Mouse (Mus musculus) heart, postnatal 0 days (tissue): Measurements from ENCODE around the gene Doc2a. TPM values are rescaled to one million over a fixed set of nuclear protein-coding genes. Genes with fewer than 3 reads are reported as not detected.
A peak's percentile ranks its signal among the peaks of the same experiment; 100 is the strongest.
"Not testable (repeated sequence)": the region's sequence is repeated elsewhere in the genome, so short reads cannot be mapped to it uniquely, and the experiment has no call there.

Source experiments
- ATAC-seq: fragments of 200-750 bp; cut with Nextera tagmentation; 2 replicates; pipeline ENCODE4 v1.8.0; 2017; ENCODE audit warnings: low read depth, moderate number of reproducible peaks, moderate library complexity; ENCODE audit not compliant: insufficient read depth
- DNase-seq: peaks from one replicate; pipeline ENCODE4 v3.0.0-alpha.2; 2016; ENCODE audit warnings: low spot score
- H3K27ac ChIP-seq: fragments of 300-500 bp; sonication (generic); 2 replicates; pipeline ENCODE4 v1.5.1; 2014; ENCODE audit warnings: low read depth, mild to moderate bottlenecking
- H3K27me3 ChIP-seq: fragments of 300-500 bp; sonication (generic); 2 replicates; pipeline ENCODE4 v1.6.1; 2014; ENCODE audit warnings: low read length, mixed read lengths; ENCODE audit not compliant: control insufficient read depth, insufficient read depth
- H3K36me3 ChIP-seq: fragments of 300-500 bp; sonication (generic); replicated peaks from 2 replicates; pipeline ENCODE4 v1.6.1; 2014; ENCODE audit warnings: low read length, mixed read lengths; ENCODE audit not compliant: control insufficient read depth, insufficient read depth
- H3K4me1 ChIP-seq: fragments of 300-500 bp; sonication (generic); 2 replicates; pipeline ENCODE4 v1.6.1; 2014; ENCODE audit warnings: antibody characterized with exemption; ENCODE audit not compliant: control insufficient read depth, insufficient read depth
- H3K4me2 ChIP-seq: fragments of 300-500 bp; sonication (generic); 2 replicates; pipeline ENCODE4 v1.6.1; 2014; ENCODE audit warnings: low read depth, mild to moderate bottlenecking, low read length, moderate library complexity
- H3K4me3 ChIP-seq: fragments of 300-500 bp; sonication (generic); 2 replicates; pipeline ENCODE4 v1.5.1; 2014; ENCODE audit warnings: low read depth, low read length
- H3K9ac ChIP-seq: fragments of 300-500 bp; sonication (generic); replicated peaks from 2 replicates; pipeline ENCODE4 v1.6.1; 2014; ENCODE audit warnings: low read depth, low read length, mixed read lengths
- H3K9me3 ChIP-seq: fragments of 300-500 bp; sonication (generic); replicated peaks from 2 replicates; pipeline ENCODE4 v1.6.1; 2016; ENCODE audit warnings: low read length; ENCODE audit not compliant: control insufficient read depth
- CTCF ChIP-seq: IDR thresholded peaks from 2 replicates; pipeline ENCODE4 v1.5.1; 2016; ENCODE audit warnings: antibody characterized with exemption, control low read depth, low read depth
- EP300 ChIP-seq: IDR thresholded peaks from 2 replicates; pipeline ENCODE4 v1.6.1; 2016; ENCODE audit warnings: antibody characterized with exemption, low read depth
- WGBS: fragments of 180-500 bp; shearing (Covaris S2); extraction: QIAGEN DNeasy Blood & Tissue Kit; methylation state at CpG from one replicate; pipeline ENCODE4 v1.1.7; 2014; 5-methylcytosine and 5-hydroxymethylcytosine counted together
- polyA plus RNA-seq: library from polyadenylated mRNA; unstranded; fragments of >200 nt; fragmentation: Nextera tagmentation; extraction: Ambion mirVana; gene quantifications from 2 replicates; pipeline ENCODE4 v1.2.1, GENCODE M21; 2015
- total RNA-seq: library from RNA; depleted of rRNA; stranded (reverse); fragments of >200 nt; gene quantifications from 2 replicates; pipeline ENCODE4 v1.2.3, GENCODE M21; 2014; ENCODE audit warnings: low replicate concordance

Gene Doc2a
- total and polyA plus RNA-seq, 2 experiments from 2014 or later, result 0.73 TPM; not detected in 1

DNA sequence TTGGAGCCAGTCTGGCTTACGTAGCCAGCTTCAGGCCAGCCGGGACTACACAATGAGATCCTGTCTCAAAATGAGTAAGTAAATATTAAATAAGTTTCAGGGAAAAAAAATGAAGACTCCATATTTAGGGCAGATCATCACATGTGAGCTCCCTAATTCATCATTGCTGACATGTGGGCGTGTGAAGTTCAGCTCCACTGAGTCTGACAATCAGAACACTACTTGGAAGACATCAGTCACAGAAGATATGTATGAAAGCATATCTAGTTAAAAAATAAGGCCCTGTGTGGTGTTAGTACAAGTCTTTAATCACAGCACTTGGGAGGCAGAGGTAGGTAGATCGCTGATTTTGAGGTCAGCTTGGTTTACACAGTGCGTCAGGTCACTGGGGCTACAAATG is 40.1 kb downstream of the Doc2a start:
- TF ChIP-seq EP300, result no peak
- no peak for TF ChIP-seq CTCF
- H3K9ac ChIP-seq, result no peak overlapping the region
- H3K4me1 ChIP-seq, result peaks cover 13% of the 10 kb centered on the region; the same call in 1 of the 2 replicates
- no peaks in the 10 kb centered on the region for H3K27me3 ChIP-seq
- ATAC-seq (no peak), DNase-seq (no peak)
- WGBS, result 87% methylated on average over 5 of the region's 5 CpGs
- H3K36me3 ChIP-seq, result peaks cover 12% of the 10 kb centered on the region; the same call in 1 of the 2 replicates
- no peaks in the 10 kb centered on the region for H3K9me3 ChIP-seq
- no peak overlapping the region for H3K4me3 ChIP-seq
- no peak overlapping the region for H3K4me2 ChIP-seq
- no peak overlapping the region for H3K27ac ChIP-seq

DNA sequence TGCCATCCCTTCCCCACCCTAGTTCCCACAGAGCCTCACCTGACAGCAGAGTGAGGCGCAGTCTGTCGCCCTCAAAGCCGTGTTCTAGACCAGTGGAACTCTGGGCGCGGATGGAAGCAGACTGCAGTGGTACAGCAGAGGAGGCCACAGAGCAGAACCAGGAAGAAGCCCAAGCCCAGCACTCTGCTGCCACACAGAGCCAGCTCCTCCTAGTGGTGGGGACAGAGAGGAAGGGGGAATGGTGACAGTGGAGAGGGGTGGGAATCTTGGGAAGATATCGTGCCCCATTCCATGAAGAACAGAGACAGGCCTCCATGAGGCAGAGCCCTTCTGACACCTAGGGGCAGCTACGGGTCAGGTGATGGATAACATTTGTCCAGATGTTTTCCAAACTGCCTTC is 41.6 kb downstream of the Doc2a start:
- peaks cover 12% of the 10 kb centered on the region; the same call in 1 of the 2 replicates for H3K36me3 ChIP-seq
- H3K4me2 ChIP-seq, result no peak overlapping the region
- TF ChIP-seq EP300 (no peak), CTCF (peak; percentile 44)
- H3K27ac ChIP-seq, result no peak overlapping the region
- no peaks in the 10 kb centered on the region for H3K4me1 ChIP-seq
- no peaks in the 10 kb centered on the region for H3K27me3 ChIP-seq
- DNase-seq (no peak), ATAC-seq (no peak)
- H3K9me3 ChIP-seq, result no peaks in the 10 kb centered on the region
- 38% methylated on average over 7 of the region's 7 CpGs for WGBS
- H3K9ac ChIP-seq, result peak overlapping the region; percentile 16; the same call in 1 of the 2 replicates
- H3K4me3 ChIP-seq, result no peak overlapping the region

DNA sequence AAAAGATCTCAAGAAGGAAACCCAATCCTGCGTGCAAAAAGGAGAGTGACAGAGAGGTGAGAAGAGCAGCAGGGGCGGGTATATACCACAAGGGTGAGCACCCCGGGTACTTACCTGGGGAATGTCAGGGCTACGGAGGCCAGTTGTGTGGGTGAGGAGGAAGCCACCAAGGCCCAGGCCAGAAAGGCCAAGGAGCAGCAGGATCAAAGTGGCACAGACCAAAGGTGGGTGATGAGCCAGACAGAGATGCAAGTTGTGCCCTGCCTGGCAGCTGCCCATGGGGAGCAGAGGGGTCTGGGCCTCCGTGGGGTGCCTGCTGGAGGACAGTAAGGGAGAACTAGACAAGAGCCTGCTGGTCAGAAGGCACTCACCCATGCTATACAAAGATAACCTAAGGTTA is 49.7 kb downstream of the Doc2a start:
- ATAC-seq (no peak), DNase-seq (no peak)
- H3K27me3 ChIP-seq, result no peaks in the 10 kb centered on the region
- 82% methylated on average over 5 of the region's 5 CpGs for WGBS
- peak overlapping the region; percentile 86 for H3K4me2 ChIP-seq
- H3K9me3 ChIP-seq, result no peaks in the 10 kb centered on the region
- H3K4me1 ChIP-seq, result peaks cover 10% of the 10 kb centered on the region; the same call in 1 of the 2 replicates
- 0 out of 2 replicates have a peak, but pooled peaks cover under 1% of the 10 kb centered on the region for H3K36me3 ChIP-seq
- H3K4me3 ChIP-seq, result no peak overlapping the region
- no peak overlapping the region for H3K9ac ChIP-seq
- peak overlapping the region; percentile 70; the same call in 1 of the 2 replicates for H3K27ac ChIP-seq
- TF ChIP-seq CTCF, result no peak
- TF ChIP-seq EP300, result no peak

DNA sequence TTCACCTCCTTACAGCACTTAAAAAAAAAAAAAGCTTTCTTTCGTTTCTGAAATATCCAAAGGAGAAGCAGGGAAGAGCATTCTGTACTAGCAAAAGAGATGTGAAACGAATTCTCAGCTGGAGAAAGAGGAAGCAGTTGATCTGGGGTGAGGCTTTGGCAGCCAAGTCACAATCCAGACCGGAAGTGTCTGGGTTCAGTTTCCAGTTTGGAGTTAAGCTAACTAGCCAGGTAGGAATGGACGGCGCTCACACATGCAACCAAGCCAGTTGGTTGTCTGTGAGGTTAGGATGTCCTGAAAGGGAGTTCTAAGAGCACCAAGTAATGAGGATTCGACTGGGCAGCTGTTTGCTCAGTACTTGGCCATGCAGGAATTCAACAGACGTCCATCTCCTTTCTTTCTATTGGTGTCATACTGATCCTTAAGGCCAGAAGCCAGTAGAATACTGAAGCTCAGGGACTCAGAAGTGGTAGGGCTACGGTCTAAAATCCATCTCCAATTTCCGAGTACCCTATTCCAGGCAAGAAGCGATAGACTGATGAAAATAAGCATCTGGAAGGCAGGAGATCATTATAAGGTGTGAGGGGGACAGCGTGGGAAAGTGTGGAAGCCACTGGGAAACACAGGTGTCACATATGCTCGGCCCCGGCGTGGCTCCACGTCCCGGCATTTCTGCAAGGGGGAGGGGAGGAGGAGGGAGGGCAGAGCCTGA is 50.3 kb downstream of the Doc2a start:
- Histone ChIP-seq H3K4me1 (peaks cover 10% of the 10 kb centered on the region; the same call in 1 of the 2 replicates), H3K4me2 (peak overlapping the region; percentile 86), H3K27ac (peak overlapping the region; percentile 70), H3K27me3 (no peaks in the 10 kb centered on the region), H3K36me3 (no peaks in the 10 kb centered on the region), H3K4me3 (peak overlapping the region; percentile 59), H3K9me3 (no peaks in the 10 kb centered on the region), H3K9ac (peak overlapping the region; percentile 54)
- peak; percentile 63 for ATAC-seq
- WGBS, result 17% methylated on average over 16 of the region's 16 CpGs
- TF ChIP-seq CTCF, result no peak
- no peak for TF ChIP-seq EP300
- peak; percentile 37 for DNase-seq

DNA sequence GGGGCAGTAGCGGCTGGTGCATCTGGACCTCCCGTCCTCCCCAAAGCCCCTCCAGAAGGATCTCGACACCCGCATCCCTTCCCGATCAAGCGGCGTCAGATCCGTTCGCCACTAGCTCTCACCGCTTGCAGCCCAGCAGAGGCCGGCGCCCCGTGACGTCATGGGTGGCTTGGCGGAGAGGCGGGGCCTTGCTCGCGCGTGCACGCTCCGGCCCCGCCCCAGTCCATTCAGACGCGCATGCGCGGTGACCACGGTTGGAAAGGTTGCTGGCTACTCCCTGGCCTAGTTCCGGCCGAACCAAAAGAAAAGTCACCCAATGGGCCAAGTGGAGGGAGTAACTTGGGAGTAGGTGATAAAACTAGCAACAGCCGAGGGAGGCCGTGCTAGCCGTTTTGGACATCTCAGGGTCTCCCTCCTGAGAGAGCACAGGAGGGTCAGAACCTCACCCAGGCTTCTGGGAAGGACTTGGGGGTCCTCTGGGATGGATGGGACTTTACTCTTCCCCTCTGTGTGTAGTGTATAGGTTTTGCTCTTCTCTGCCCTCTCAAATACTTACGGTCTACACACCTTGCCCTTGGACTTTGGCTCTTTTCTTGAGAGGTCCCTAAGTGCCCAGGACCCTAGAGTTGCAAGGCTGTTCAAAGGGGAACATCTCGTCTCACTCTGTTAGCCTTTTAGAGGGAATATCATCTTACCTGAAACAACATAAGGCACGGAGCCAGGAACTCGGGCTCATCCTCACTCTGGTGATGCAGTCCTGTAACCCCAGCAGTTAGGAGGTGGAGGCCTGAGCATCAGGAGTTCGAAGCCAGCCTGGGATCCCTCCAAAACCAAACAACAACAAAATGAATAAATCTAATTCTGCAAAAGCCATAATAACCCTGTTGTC is 51.1 kb downstream of the Doc2a start:
- Histone ChIP-seq H3K9ac (peak overlapping the region; percentile 54), H3K36me3 (no peaks in the 10 kb centered on the region), H3K4me3 (peak overlapping the region; percentile 59), H3K9me3 (no peaks in the 10 kb centered on the region), H3K4me2 (peak overlapping the region; percentile 86), H3K4me1 (peaks cover 10% of the 10 kb centered on the region; the same call in 1 of the 2 replicates), H3K27me3 (no peaks in the 10 kb centered on the region), H3K27ac (peak overlapping the region; percentile 70)
- peak; percentile 90 for DNase-seq
- 12% methylated on average over 37 of the region's 37 CpGs for WGBS
- TF ChIP-seq EP300 (no peak), CTCF (no peak)
- ATAC-seq, result peak; percentile 99

DNA sequence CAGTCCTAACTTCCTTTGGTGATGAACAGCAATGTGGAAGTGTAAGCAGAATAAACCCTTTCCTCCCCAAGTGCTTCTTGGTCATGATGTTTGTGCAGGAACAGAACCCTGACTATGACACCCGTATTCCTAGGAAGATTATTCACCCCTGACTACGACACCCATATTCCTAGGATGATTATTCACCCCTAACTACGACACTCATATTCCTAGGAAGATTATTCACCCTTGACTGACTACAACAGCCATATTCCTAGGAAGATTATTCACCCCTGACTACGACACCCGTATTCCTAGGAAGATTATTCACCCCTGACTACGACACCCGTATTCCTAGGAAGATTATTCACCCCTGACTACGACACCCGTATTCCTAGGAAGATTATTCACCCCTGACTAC is 52.6 kb downstream of the Doc2a start:
- not testable (repeated sequence) for H3K9ac ChIP-seq, H3K27ac ChIP-seq, H3K4me3 ChIP-seq, DNase-seq, ATAC-seq, H3K9me3 ChIP-seq, H3K27me3 ChIP-seq, H3K4me2 ChIP-seq, H3K36me3 ChIP-seq
- WGBS, result 93% methylated on average over 7 of the region's 9 CpGs
- peaks cover 10% of the 10 kb centered on the region; the same call in 1 of the 2 replicates for H3K4me1 ChIP-seq
